Mouse (Mus musculus) CH12.LX (cell line): ENCODE results near the gene Gm20422.

Experiments used
- CTCF ChIP-seq, 2 experiments: IDR thresholded peaks in 1 of 2; conservative IDR thresholded peaks in 1 of 2; 2 replicates each; pipeline ENCODE4 v1.5.1; 2011 to 2012; ENCODE audit warnings: low read depth in 2 of 2, low read length in 2 of 2, improper control_type of control experiment in 1 of 2, inconsistent platforms in 1 of 2, mild to moderate bottlenecking in 1 of 2, moderate library complexity in 1 of 2
- E2F4 ChIP-seq: IDR thresholded peaks from 2 replicates; pipeline ENCODE4 v1.6.1; 2011; ENCODE audit warnings: low read depth, low read length, improper control_type of control experiment; ENCODE audit not compliant: insufficient replicate concordance

- TF ChIP-seq CTCF (conservative IDR thresholded peaks at IDR 0.05 in 1 of 2, IDR thresholded peaks at IDR 0.05 in 1 of 2; ENCODE audit: low read depth in 2 of 2, low read length in 2 of 2) (no peak), E2F4 (no peak)
Measured at GRCm38 (mm10) chr8:69740763-69741162, 33.9 kb downstream of the Gm20422 start.
